Mouse (Mus musculus) lung, embryonic 16.5 days (tissue): Measurements from ENCODE around the gene Clasp1. TPM values are rescaled to one million over a fixed set of nuclear protein-coding genes. Genes with fewer than 3 reads are reported as not detected.

ENCODE experiments used
- ATAC-seq: fragments of 200-750 bp; cut with Nextera tagmentation; 2 replicates; pipeline ENCODE4 v1.8.0; 2017; ENCODE audit warnings: low read depth, mild to moderate bottlenecking, moderate library complexity
- H3K27ac ChIP-seq: fragments of 300-500 bp; sonication (generic); 2 replicates; pipeline ENCODE4 v1.5.1; 2014; ENCODE audit warnings: mild to moderate bottlenecking, control low read depth, low read length
- H3K27me3 ChIP-seq: fragments of 300-500 bp; sonication (generic); 2 replicates; pipeline ENCODE4 v1.6.1; 2014; ENCODE audit warnings: low read depth, low read length, mixed read lengths; ENCODE audit not compliant: control insufficient read depth, insufficient read depth
- H3K36me3 ChIP-seq: fragments of 300-500 bp; sonication (generic); 2 replicates; pipeline ENCODE4 v1.6.1; 2014; ENCODE audit warnings: low read length; ENCODE audit not compliant: control insufficient read depth, insufficient read depth
- H3K4me1 ChIP-seq: fragments of 300-500 bp; sonication (generic); replicated peaks from 2 replicates; pipeline ENCODE4 v1.6.1; 2014; ENCODE audit warnings: low read length, mixed read lengths; ENCODE audit not compliant: control insufficient read depth, insufficient read depth
- H3K4me2 ChIP-seq: fragments of 300-500 bp; sonication (generic); 2 replicates; pipeline ENCODE4 v1.6.1; 2014; ENCODE audit warnings: low read depth, low read length, control low read depth
- H3K4me3 ChIP-seq: fragments of 300-500 bp; sonication (generic); 2 replicates; pipeline ENCODE4 v1.5.1; 2014; ENCODE audit warnings: mild to moderate bottlenecking, low read length, control low read depth
- H3K9ac ChIP-seq: fragments of 300-500 bp; sonication (generic); 2 replicates; pipeline ENCODE4 v1.6.1; 2014; ENCODE audit warnings: low read length, control low read depth
- H3K9me3 ChIP-seq: fragments of 300-500 bp; sonication (generic); 2 replicates; pipeline ENCODE4 v1.6.1; 2016; ENCODE audit warnings: low read length; ENCODE audit not compliant: control insufficient read depth
- WGBS: fragments of 180-500 bp; shearing (Covaris S2); extraction: QIAGEN DNeasy Blood & Tissue Kit; methylation state at CpG from one replicate; pipeline ENCODE4 v1.1.7; 2014; 5-methylcytosine and 5-hydroxymethylcytosine counted together
- polyA plus RNA-seq: library from polyadenylated mRNA; unstranded; fragments of >200 nt; fragmentation: Nextera tagmentation; extraction: Ambion mirVana; gene quantifications from 2 replicates; pipeline ENCODE4 v1.2.1, GENCODE M21; 2015

The Clasp1 gene
- polyA plus RNA-seq, 1 experiment from 2014 or later: 37.6 TPM

- no peaks in the 10 kb centered on the region for H3K27me3 ChIP-seq
- H3K4me3 ChIP-seq: no peak overlapping the region
- H3K4me1 ChIP-seq: no peaks in the 10 kb centered on the region
- H3K27ac ChIP-seq: no peak overlapping the region
- no peaks in the 10 kb centered on the region for H3K9me3 ChIP-seq
- no peak for ATAC-seq
- H3K9ac ChIP-seq: no peak overlapping the region
- WGBS: 83% methylated on average over 5 of the region's 5 CpGs
- H3K36me3 ChIP-seq: peaks cover 10% of the 10 kb centered on the region; the same call in 1 of the 2 replicates
- no peak overlapping the region for H3K4me2 ChIP-seq
Observed at GRCm38 (mm10) chr1:118554961-118555360, 166.1 kb downstream of the Clasp1 start.

GRCm38 (mm10) chr1:118559716-118560115 is 170.9 kb downstream of the Clasp1 start:
- Histone ChIP-seq H3K4me2 (no peak overlapping the region), H3K9me3 (no peaks in the 10 kb centered on the region), H3K4me3 (no peak overlapping the region), H3K9ac (no peak overlapping the region), H3K4me1 (no peaks in the 10 kb centered on the region), H3K36me3 (peaks cover 25% of the 10 kb centered on the region), H3K27me3 (no peaks in the 10 kb centered on the region), H3K27ac (no peak overlapping the region)
- ATAC-seq: no peak
- 69% methylated on average over 2 of the region's 2 CpGs for WGBS

- Histone ChIP-seq H3K27me3 (no peaks in the 10 kb centered on the region), H3K4me1 (no peaks in the 10 kb centered on the region), H3K27ac (no peak overlapping the region), H3K4me3 (no peak overlapping the region), H3K4me2 (no peak overlapping the region), H3K9me3 (no peaks in the 10 kb centered on the region), H3K36me3 (peaks cover 31% of the 10 kb centered on the region), H3K9ac (no peak overlapping the region)
- no peak for ATAC-seq
Observed at GRCm38 (mm10) chr1:118564561-118564960, 175.7 kb downstream of the Clasp1 start.

GRCm38 (mm10) chr1:118567659-118568058 is 178.8 kb downstream of the Clasp1 start:
- 94% methylated on average over 3 of the region's 3 CpGs for WGBS
- Histone ChIP-seq H3K4me2 (no peak overlapping the region), H3K27me3 (no peaks in the 10 kb centered on the region), H3K9ac (no peak overlapping the region), H3K4me3 (no peak overlapping the region), H3K36me3 (peaks cover 35% of the 10 kb centered on the region), H3K9me3 (no peaks in the 10 kb centered on the region), H3K4me1 (no peaks in the 10 kb centered on the region), H3K27ac (no peak overlapping the region)
- ATAC-seq: no peak

- Histone ChIP-seq H3K4me2 (no peak overlapping the region), H3K4me1 (no peaks in the 10 kb centered on the region), H3K9me3 (no peaks in the 10 kb centered on the region), H3K27me3 (no peaks in the 10 kb centered on the region), H3K27ac (no peak overlapping the region), H3K9ac (no peak overlapping the region), H3K36me3 (peaks cover 19% of the 10 kb centered on the region), H3K4me3 (no peak overlapping the region)
- 92% methylated on average over 2 of the region's 2 CpGs for WGBS
- ATAC-seq: no peak
Observed at GRCm38 (mm10) chr1:118580174-118580702, 191.4 kb downstream of the Clasp1 start.

GRCm38 (mm10) chr1:118581179-118581578 is 192.3 kb downstream of the Clasp1 start:
- Histone ChIP-seq H3K4me1 (no peaks in the 10 kb centered on the region), H3K9ac (no peak overlapping the region), H3K9me3 (no peaks in the 10 kb centered on the region), H3K36me3 (peaks cover 12% of the 10 kb centered on the region), H3K27ac (no peak overlapping the region), H3K4me2 (no peak overlapping the region), H3K4me3 (no peak overlapping the region), H3K27me3 (no peaks in the 10 kb centered on the region)
- WGBS: 94% methylated on average over 8 of the region's 8 CpGs
- ATAC-seq: no peak

GRCm38 (mm10) chr1:118589721-118590120 is 200.9 kb downstream of the Clasp1 start:
- Histone ChIP-seq H3K9me3 (no peaks in the 10 kb centered on the region), H3K4me3 (no peak overlapping the region), H3K36me3 (peaks cover 32% of the 10 kb centered on the region), H3K4me2 (no peak overlapping the region), H3K4me1 (no peaks in the 10 kb centered on the region), H3K9ac (no peak overlapping the region), H3K27me3 (no peaks in the 10 kb centered on the region), H3K27ac (no peak overlapping the region)
- no peak; the same call in 1 of the 2 replicates for ATAC-seq
- 41% methylated on average over 5 of the region's 5 CpGs for whole genome bisulfite sequencing

- WGBS: 83% methylated on average over 4 of the region's 4 CpGs
- Histone ChIP-seq H3K36me3 (peaks cover 37% of the 10 kb centered on the region), H3K27ac (no peak overlapping the region)
Observed at GRCm38 (mm10) chr1:118592933-118593332, 204.1 kb downstream of the Clasp1 start.

GRCm38 (mm10) chr1:118595395-118595794 is 206.5 kb downstream of the Clasp1 start:
- Histone ChIP-seq H3K27ac (no peak overlapping the region), H3K9me3 (no peaks in the 10 kb centered on the region), H3K27me3 (no peaks in the 10 kb centered on the region), H3K4me1 (no peaks in the 10 kb centered on the region), H3K9ac (no peak overlapping the region), H3K4me2 (no peak overlapping the region), H3K36me3 (peaks cover 42% of the 10 kb centered on the region), H3K4me3 (no peak overlapping the region)
- ATAC-seq: no peak
- 51% methylated on average over 2 of the region's 2 CpGs for WGBS

More at GRCm38 (mm10) chr1:118592933-118593332, 204.1 kb downstream of the Clasp1 start:
- no peaks in the 10 kb centered on the region for H3K4me1 ChIP-seq
- ATAC-seq: no peak
- H3K4me2 ChIP-seq: no peak overlapping the region
- H3K9me3 ChIP-seq: no peaks in the 10 kb centered on the region
- H3K27me3 ChIP-seq: no peaks in the 10 kb centered on the region
- no peak overlapping the region for H3K4me3 ChIP-seq
- no peak overlapping the region for H3K9ac ChIP-seq
